Mouse (Mus musculus) cortical plate, adult 2 months (tissue): ENCODE results near the gene Pltp.

Source experiments
- CTCF ChIP-seq: fragments of 200-500 bp; IDR thresholded peaks from 2 replicates; pipeline ENCODE4 v1.5.1; 2011; ENCODE audit warnings: mild to moderate bottlenecking, control low read depth, low read length; ENCODE audit not compliant: insufficient read depth; ENCODE audit errors: extremely low read depth
- POLR2A ChIP-seq: fragments of 200-500 bp; IDR thresholded peaks from 2 replicates; pipeline ENCODE4 v1.6.1; 2011; ENCODE audit warnings: mild to moderate bottlenecking, low read length, control low read depth; ENCODE audit not compliant: insufficient read depth; ENCODE audit errors: extremely low read depth

DNA sequence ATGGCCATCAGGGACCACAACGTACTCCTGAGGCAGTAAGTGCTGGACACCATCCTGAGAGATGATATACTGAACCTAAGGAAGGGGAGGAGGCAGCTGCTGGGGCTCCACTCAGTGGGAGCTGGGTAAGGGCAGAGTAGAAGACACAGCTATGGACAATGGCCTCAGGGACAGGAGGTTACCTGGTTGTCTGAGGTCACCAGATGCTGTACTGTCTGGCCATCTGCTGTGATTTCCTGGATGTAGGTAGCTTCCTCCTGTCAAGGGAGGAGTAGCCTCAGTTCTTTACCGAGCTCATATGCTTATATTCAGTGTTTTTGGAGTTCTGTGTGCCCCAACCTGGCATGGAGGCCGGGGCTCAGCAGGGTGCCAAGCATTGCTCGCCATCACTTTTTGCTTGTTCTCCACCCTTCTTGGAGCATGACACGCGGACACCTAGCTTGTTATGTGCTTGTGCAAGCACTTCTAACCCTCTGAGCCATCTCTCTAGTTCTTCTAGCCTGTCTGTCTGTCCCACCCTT, 35.2 kb upstream of the Pltp start:
- no peak for TF ChIP-seq CTCF
- no peak for TF ChIP-seq POLR2A
